Mouse (Mus musculus) left cerebral cortex, postnatal 10 days (tissue): ENCODE data around the gene Lipf. TPM values are rescaled to one million over a fixed set of nuclear protein-coding genes. Genes with fewer than 3 reads are reported as not detected.

ENCODE experiments used
- DNase-seq, 2 experiments: peaks; one replicate each; pipeline ENCODE4 v3.0.0; 2021 to 2022; ENCODE audit warnings: low spot score in 2 of 2, mixed read lengths in 1 of 2; ENCODE audit errors: extremely low spot score in 1 of 2
- intact Hi-C: fragments of 180-260 bp; cut with DNase I; formaldehyde crosslinking; loops from one replicate; pipeline ENCODE4 v1.15.1; 2025
- total RNA-seq, 2 experiments: library from RNA; stranded (reverse); gene quantifications; 2 replicates each; pipeline ENCODE4 v1.2.3; 2021

Gene Lipf
- total RNA-seq: not detected

GRCm38 (mm10) chr19:33960887-33961286 lies at the start of gene Lipf:
TSS of gene Lipf (plus strand) at chr19:33961187.
- intact Hi-C loops: no loop called here
- DNase-seq: no peak

GRCm38 (mm10) chr19:33924099-33924498 lies 36.9 kb upstream of the Lipf start:
- intact Hi-C loops: no loop called here
- DNase-seq: no peak

GRCm38 (mm10) chr19:33979007-33979406 lies 18.0 kb downstream of the Lipf start:
- intact Hi-C loops: no loop called here
- DNase-seq: peak in 1 of 2 experiments; percentile 1

GRCm38 (mm10) chr19:33983043-33983442 lies 22.1 kb downstream of the Lipf start:
- DNase-seq: no peak
- intact Hi-C loops: no loop called here

- intact Hi-C loops: no loop called here
- no peak for DNase-seq
These were observed 47.0 kb downstream of the Lipf start, which contains the start of gene Lipk for GRCm38 (mm10) chr19:34008002-34008401. TSS of gene Lipk (plus strand) at chr19:34008290.

- no peak for DNase-seq
- intact Hi-C loops: no loop called here
These were observed 60.6 kb downstream of the Lipf start for GRCm38 (mm10) chr19:34021440-34022172.

GRCm38 (mm10) chr19:34022759-34023158 lies 61.8 kb downstream of the Lipf start:
- intact Hi-C loops: no loop called here

More at GRCm38 (mm10) chr19:34022759-34023158, 61.8 kb downstream of the Lipf start:
- DNase-seq: no peak

Other genes starting within 250 kb of the Lipf start
- under 1 TPM; 0.28 to 0.49 TPM for gene Lipo2, start 209.8 kb upstream of the Lipf start, total RNA-seq
- 1 to 10 TPM; 6.7 to 8.0 TPM for gene Lipo3, start 199.2 kb upstream of the Lipf start, total RNA-seq
- not detected for gene Lipo1, start 173.7 kb upstream of the Lipf start, total RNA-seq
- gene Lipk, start 47.1 kb downstream of the Lipf start, total RNA-seq: under 1 TPM in 1 of 2 experiments, not detected in 1; 0.15 TPM
- gene Lipn, start 106.2 kb downstream of the Lipf start, total RNA-seq: not detected
- under 1 TPM; 0.58 to 0.67 TPM for gene Lipm, start 139.7 kb downstream of the Lipf start, total RNA-seq
- gene Ankrd22, start 204.9 kb downstream of the Lipf start, total RNA-seq: under 1 TPM in 1 of 2 experiments, not detected in 1; 0.24 TPM
- gene Stambpl1, start 231.0 kb downstream of the Lipf start, total RNA-seq: 10 to 100 TPM; 16.9 to 18.2 TPM